Mouse (Mus musculus) liver, adult 2 months (tissue): ENCODE results near the gene Spats1. TPM values are rescaled to one million over a fixed set of nuclear protein-coding genes. Genes with fewer than 3 reads are reported as not detected.

Source experiments
- DNase-seq: peaks from one replicate; pipeline ENCODE4 v3.0.0-alpha.2; 2011; ENCODE audit warnings: low read depth, low spot score; ENCODE audit errors: extremely low read depth
- H3K27ac ChIP-seq: fragments of 200-500 bp; replicated peaks from 2 replicates; pipeline ENCODE4 v1.5.1; 2012; ENCODE audit warnings: low read depth, mild to moderate bottlenecking, control low read depth, inconsistent platforms, low read length; ENCODE audit not compliant: insufficient read depth
- H3K27me3 ChIP-seq: fragments of 200-500 bp; 2 replicates; pipeline ENCODE4 v1.6.1; 2012; ENCODE audit warnings: mild to moderate bottlenecking, moderate library complexity, low read length, inconsistent platforms; ENCODE audit not compliant: control insufficient read depth, insufficient read depth
- H3K36me3 ChIP-seq: fragments of 200-500 bp; 2 replicates; pipeline ENCODE4 v1.6.1; 2012; ENCODE audit warnings: low read length, inconsistent platforms; ENCODE audit not compliant: control insufficient read depth, insufficient read depth
- H3K4me1 ChIP-seq: fragments of 200-500 bp; 2 replicates; pipeline ENCODE4 v1.6.1; 2011; ENCODE audit warnings: low read length; ENCODE audit not compliant: control insufficient read depth, insufficient read depth
- H3K4me3 ChIP-seq: fragments of 200-500 bp; 2 replicates; pipeline ENCODE4 v1.5.1; 2011; ENCODE audit warnings: low read depth, mild to moderate bottlenecking, control low read depth, low read length, moderate library complexity; ENCODE audit not compliant: insufficient read depth
- H3K79me2 ChIP-seq: fragments of 200-500 bp; 2 replicates; pipeline ENCODE4 v1.6.1; 2012; ENCODE audit warnings: inconsistent platforms, mild to moderate bottlenecking, low read length, moderate library complexity; ENCODE audit not compliant: control insufficient read depth, insufficient read depth
- H3K9ac ChIP-seq: fragments of 200-500 bp; 2 replicates; pipeline ENCODE4 v1.6.1; 2012; ENCODE audit warnings: low read depth, mild to moderate bottlenecking, control low read depth, inconsistent platforms, low read length
- CTCF ChIP-seq: fragments of 200-500 bp; IDR thresholded peaks from 2 replicates; pipeline ENCODE4 v1.5.1; 2011; ENCODE audit warnings: low read depth, low read length, control low read depth
- POLR2A ChIP-seq: fragments of 200-500 bp; IDR thresholded peaks from 2 replicates; pipeline ENCODE4 v1.6.1; 2011; ENCODE audit warnings: low read length, control low read depth; ENCODE audit not compliant: insufficient read depth; ENCODE audit errors: extremely low read depth
- WGBS: fragments of 180-500 bp; shearing (Covaris S2); methylation state at CpG from one replicate; pipeline ENCODE4 v1.1.7; 2018; 5-methylcytosine and 5-hydroxymethylcytosine counted together
- polyA plus RNA-seq: library from polyadenylated mRNA; depleted of rRNA; stranded (reverse); fragments of >200 nt; gene quantifications from 2 replicates; pipeline ENCODE4 v1.2.3, GENCODE M21; 2012
- total RNA-seq: library from RNA; depleted of rRNA; stranded (reverse); fragments of >200 nt; gene quantifications from 2 replicates; pipeline ENCODE4 v1.2.3, GENCODE M21; 2014

Gene Spats1
- total and polyA plus RNA-seq, 2 experiments: not detected

- H3K27me3 ChIP-seq: no peaks in the 10 kb centered on the region
- H3K79me2 ChIP-seq: peaks cover 2% of the 10 kb centered on the region; the same call in 1 of the 2 replicates
- no peak for TF ChIP-seq CTCF
- TF ChIP-seq POLR2A: no peak
- no peak overlapping the region for H3K27ac ChIP-seq
- H3K4me3 ChIP-seq: no peak overlapping the region
- H3K4me1 ChIP-seq: peaks cover 14% of the 10 kb centered on the region
- DNase-seq: peak; percentile 57
- WGBS: 6% methylated on average over 3 of the region's 3 CpGs
- H3K9ac ChIP-seq: no peak overlapping the region
- peaks cover 41% of the 10 kb centered on the region for H3K36me3 ChIP-seq
Measured at GRCm38 (mm10) chr17:45403207-45403606, 72.0 kb downstream of the Spats1 start.

DNA sequence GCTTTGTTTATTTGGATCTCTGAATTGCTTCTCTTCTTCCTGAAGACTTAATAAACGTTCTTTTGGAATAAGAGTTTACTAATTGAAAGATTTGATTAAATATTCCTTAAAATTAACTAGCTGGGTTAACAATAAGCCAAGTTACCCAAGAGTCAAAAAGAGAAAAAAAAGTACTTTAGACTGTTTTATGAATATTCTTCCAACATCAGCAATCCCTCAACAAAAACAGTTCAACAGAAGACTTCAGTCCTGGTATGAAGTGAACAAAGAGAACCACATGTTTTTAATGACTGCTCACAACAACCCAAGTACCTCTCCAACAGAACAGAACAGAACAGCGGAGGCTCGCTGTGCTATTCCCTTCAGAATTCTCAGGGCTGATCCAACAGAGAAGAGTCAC is 72.6 kb downstream of the Spats1 start:
- Histone ChIP-seq H3K27ac (no peak overlapping the region), H3K27me3 (no peaks in the 10 kb centered on the region), H3K79me2 (peaks cover 2% of the 10 kb centered on the region; the same call in 1 of the 2 replicates), H3K4me3 (no peak overlapping the region), H3K4me1 (peaks cover 14% of the 10 kb centered on the region), H3K36me3 (peaks cover 39% of the 10 kb centered on the region), H3K9ac (no peak overlapping the region)
- TF ChIP-seq POLR2A (no peak), CTCF (no peak)
- 57% methylated on average over 3 of the region's 3 CpGs for WGBS
- peak; percentile 20 for DNase-seq

- no peak overlapping the region for H3K9ac ChIP-seq
- no peak overlapping the region for H3K27ac ChIP-seq
- H3K36me3 ChIP-seq: peaks cover 34% of the 10 kb centered on the region
- TF ChIP-seq POLR2A (no peak), CTCF (no peak)
- H3K27me3 ChIP-seq: no peaks in the 10 kb centered on the region
- peaks cover 14% of the 10 kb centered on the region for H3K4me1 ChIP-seq
- H3K79me2 ChIP-seq: peaks cover 2% of the 10 kb centered on the region; the same call in 1 of the 2 replicates
- WGBS: 17% methylated on average over 1 of the region's 1 CpGs
- peak; percentile 44 for DNase-seq
- H3K4me3 ChIP-seq: no peak overlapping the region
Measured at GRCm38 (mm10) chr17:45402126-45402525, 73.1 kb downstream of the Spats1 start.

GRCm38 (mm10) chr17:45401126-45401905 is 73.9 kb downstream of the Spats1 start:
- 67% methylated on average over 5 of the region's 5 CpGs for WGBS
- Histone ChIP-seq H3K27me3 (no peaks in the 10 kb centered on the region), H3K4me3 (no peak overlapping the region), H3K36me3 (peaks cover 32% of the 10 kb centered on the region), H3K79me2 (peaks cover 2% of the 10 kb centered on the region; the same call in 1 of the 2 replicates), H3K27ac (no peak overlapping the region), H3K9ac (no peak overlapping the region), H3K4me1 (peaks cover 14% of the 10 kb centered on the region)
- no peak for TF ChIP-seq POLR2A
- no peak for TF ChIP-seq CTCF
- peak; percentile 49 for DNase-seq

DNA sequence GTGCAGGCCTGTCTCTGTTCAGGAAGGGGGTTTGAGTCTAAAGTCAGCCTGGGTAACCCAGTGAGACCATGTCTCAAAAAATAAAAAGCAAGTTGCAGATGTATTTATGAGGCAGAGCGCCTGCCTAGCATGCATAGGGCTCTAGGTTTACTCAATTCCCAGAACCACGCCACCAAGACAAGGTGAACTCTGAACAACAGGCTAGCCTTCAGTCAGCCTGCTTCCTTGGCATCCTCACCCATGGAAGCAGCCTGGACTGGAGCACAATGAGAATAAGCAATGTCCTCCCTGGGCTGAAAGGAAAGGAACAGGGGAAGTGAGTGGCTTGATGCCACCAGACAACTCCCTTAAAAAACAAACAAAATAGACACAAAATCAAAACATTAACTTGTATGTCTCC is 77.2 kb downstream of the Spats1 start:
- TF ChIP-seq CTCF (no peak), POLR2A (no peak)
- peaks cover 22% of the 10 kb centered on the region for H3K36me3 ChIP-seq

DNA sequence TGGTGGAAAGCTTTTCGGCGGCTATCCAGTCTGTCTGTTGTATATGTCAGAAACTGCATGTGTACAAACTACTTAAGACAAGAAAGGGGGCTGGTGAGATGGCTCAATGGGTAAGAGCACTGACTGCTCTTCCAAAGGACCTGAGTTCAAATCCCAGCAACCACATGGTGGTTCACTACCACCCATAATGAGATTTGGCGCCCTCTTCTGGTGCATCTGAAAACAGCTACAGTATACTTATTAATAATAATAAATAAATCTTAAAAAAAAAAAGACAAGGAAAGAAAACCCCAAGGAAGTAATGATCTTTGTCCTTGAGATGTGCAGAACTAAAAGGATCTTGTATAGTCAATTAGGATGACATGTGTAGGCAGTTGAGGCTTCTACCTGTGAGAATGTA is 77.7 kb downstream of the Spats1 start:
- peaks cover 2% of the 10 kb centered on the region; the same call in 1 of the 2 replicates for H3K79me2 ChIP-seq
- peaks cover 21% of the 10 kb centered on the region for H3K36me3 ChIP-seq
- WGBS: 80% methylated on average over 3 of the region's 3 CpGs
- DNase-seq: no peak
- TF ChIP-seq POLR2A: no peak
- no peak for TF ChIP-seq CTCF
- H3K4me3 ChIP-seq: no peak overlapping the region
- no peaks in the 10 kb centered on the region for H3K27me3 ChIP-seq
- H3K27ac ChIP-seq: no peak overlapping the region
- peaks cover 10% of the 10 kb centered on the region for H3K4me1 ChIP-seq
- H3K9ac ChIP-seq: no peak overlapping the region

More for the DNA sequence above, 77.2 kb downstream of the Spats1 start:
- Histone ChIP-seq H3K79me2 (peaks cover 2% of the 10 kb centered on the region; the same call in 1 of the 2 replicates), H3K9ac (no peak overlapping the region), H3K4me3 (no peak overlapping the region), H3K27me3 (no peaks in the 10 kb centered on the region), H3K27ac (no peak overlapping the region), H3K4me1 (peaks cover 14% of the 10 kb centered on the region)
- 96% methylated on average over 2 of the region's 2 CpGs for WGBS
- DNase-seq: no peak
